Mouse (Mus musculus): ENCODE measurements around the gene Lpp.

The Lpp gene

DNA sequence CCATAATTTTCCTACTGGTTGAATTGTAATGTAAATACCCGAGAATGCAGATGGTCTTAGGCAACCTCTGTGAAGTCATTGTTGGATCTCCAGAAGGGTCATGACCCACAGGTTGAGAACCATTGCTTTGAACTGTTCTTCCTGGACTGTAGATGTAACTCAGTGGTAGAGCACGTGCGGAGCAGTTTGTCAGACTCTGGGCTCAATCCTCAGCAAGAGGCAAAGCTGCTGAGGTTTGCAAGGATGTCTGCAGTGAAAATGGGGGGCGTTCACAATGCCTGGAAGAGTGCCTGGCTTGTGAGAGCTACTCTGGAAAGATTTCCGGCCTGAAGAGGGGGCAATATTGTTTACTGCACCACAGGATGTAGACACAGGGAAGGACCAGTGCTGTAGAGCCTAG lies 6.2 kb downstream of the Lpp start:
- in situ Hi-C loops (cut with MseI, MboI): no loop called here

DNA sequence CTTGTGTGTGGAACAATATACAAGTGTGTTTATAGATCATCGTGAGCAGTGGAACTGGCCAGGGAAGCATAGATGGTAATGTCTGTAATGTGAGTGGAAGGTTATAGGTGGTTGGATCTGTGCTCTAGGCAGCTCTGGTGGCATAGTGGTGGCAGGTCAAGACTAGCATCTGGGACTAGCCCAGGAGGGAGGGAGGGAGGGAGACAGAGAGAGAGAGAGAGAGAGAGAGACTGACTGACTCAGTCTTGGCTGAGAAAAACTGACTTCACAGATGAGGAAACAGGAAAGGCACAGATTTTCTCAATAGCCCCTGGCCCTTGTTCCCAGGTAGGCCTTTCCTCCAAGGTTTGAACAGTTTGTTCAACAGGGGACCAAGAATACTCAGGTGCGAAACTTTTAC lies 7.5 kb downstream of the Lpp start:
- in situ Hi-C loops (cut with MseI, MboI): no loop called here

DNA sequence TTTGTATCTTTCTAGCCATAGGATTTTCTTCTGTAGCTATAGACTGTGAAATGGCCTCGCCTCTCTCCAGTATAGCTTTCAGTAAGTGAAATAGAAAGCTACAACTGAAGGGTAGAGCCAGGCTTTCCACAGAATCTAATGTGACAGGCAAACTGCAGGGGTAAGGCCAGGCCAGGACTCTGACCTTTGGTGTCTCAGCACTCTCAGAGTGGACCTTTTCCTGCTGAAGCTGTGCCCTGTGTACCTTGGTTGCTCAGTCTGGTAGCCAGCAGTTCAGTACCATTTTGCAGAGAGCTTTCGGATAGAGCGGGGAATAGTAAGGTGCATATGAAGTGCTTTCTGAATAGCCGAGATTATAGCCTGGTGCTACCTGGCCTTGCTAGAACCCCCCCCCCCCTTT lies 9.5 kb downstream of the Lpp start:
- in situ Hi-C loops (cut with MseI, MboI): no loop called here

DNA sequence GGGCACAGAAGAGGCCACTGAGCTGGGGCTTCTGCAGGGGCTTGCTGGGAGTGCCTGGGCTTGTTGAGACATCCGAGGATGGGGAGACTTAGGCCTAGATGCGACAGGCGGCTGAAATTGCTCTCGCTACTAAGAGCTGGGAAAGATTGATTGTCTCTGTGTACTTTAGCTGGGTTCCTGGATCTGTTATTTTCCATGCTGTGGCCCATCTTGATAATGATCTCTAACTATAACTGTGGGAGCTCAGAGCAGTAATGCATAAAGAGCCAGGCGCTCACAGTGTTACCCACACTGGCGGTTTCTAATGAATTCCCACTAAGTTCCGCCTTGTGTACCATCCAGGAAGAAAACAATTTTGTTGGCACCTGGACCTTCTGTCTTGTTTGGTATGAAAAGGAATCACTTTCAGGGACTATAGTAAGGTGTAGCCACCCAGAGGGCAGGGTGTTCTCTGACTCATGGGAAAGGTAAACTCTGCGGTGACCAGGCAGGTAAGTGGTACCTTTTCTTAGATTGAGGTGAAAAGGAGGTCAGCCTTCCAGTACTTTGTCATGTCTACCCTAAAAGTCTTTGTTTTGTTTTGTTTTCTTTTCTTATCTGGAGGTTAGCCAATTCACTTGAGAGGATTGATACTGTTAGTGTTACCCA lies 10.6 kb downstream of the Lpp start:
- in situ Hi-C loops (cut with MseI, MboI): no loop called here

DNA sequence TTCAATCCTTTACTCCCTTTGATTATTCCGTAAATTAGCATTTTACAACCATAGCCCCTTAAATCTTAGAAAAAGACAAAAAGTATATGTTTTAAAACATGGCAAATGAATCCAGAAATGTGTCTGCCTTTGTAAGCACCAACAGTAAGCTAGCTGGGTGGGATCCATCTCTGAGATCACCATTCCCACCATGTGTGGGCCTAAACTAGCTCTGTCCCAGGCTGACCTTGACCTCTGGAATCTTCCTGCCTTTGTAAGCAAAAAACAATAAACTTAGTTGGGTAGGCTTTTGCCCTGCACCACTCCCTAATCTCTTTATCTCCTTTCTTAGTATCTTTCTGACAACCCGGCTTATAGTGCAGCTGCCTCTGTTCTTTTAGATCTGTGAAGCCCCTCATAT lies 13.2 kb downstream of the Lpp start:
- in situ Hi-C loops (cut with MseI, MboI): no loop called here

DNA sequence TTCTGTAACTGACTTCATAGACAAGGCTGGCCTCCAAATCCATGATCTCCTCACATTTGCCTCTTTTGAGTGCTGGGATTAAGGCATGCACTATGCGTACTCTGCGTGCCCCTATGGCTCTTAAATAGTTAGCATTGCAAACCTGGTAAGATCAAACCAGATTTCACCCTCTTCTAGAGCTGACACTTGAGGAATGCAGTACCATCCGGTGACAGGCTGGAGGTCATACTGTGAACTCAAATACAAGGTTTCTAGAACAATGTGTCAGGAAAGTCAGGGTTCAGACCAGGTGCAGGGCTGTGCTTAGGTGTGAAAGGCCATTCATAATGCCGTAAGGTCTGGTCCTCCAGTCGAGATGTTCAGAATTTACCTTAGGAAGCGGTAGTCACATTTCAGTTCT lies 18.0 kb downstream of the Lpp start:
- in situ Hi-C loops (cut with MseI, MboI): no loop called here

DNA sequence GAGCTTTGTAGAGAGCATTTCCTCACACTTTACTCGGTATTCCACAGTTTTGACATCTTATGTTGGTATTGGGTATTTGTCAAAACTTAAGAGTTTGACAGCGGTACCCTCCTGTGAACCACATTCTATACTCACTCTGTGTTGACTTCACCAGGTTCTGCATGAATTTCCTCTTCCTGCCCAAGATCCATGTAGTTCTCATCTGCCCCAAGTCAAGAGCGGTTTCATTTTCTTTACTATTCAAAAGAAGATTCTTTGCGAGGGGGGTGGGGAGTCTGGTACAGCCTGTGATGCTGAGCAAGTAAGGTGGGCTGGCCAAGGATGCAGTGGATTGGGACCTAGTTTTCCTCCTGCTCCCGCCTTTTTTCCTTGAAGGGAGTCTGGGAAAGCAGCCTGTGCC lies 18.9 kb downstream of the Lpp start:
- in situ Hi-C loops (cut with MseI, MboI): no loop called here

DNA sequence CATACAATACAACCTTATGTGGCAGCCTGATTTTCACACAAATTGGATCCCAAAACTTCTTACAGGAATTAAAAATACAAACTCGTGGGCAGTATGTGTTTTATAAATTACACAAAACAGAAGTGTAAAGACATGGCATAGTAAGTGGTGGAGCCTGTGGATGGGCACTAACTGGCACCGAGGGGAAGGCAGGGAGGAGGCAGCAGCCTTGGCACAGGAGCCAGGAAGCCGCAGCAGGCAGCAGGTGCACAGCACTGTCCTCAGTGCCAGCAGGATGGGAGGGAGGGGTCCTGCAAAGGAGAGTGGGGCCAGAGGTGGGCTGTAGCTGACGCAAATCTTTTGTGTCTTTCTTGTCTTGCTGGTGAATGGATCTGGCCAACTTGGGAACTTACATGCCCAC lies 19.8 kb downstream of the Lpp start:
- in situ Hi-C loops (cut with MseI, MboI): no loop called here

DNA sequence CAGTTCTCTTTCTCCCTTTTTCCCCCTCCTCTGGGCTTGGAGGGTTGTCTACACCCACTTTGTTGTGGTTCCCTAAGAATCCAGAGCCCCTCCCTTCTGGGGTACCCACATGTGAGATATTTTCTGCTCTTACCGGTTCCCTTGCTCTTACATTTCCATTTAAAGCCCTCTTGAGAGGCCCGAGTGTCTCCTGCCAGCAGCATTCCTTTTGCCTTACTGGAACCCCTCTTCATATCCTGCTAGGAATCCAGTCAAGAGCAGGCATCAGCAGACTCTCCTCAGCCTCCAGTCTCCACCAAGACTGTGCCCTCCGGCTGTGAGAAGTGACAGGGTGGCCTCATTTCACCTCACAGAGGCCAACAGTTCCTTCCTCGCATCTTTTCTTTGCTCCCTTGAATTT lies 24.7 kb downstream of the Lpp start:
- in situ Hi-C loops (cut with MseI, MboI): no loop called here

DNA sequence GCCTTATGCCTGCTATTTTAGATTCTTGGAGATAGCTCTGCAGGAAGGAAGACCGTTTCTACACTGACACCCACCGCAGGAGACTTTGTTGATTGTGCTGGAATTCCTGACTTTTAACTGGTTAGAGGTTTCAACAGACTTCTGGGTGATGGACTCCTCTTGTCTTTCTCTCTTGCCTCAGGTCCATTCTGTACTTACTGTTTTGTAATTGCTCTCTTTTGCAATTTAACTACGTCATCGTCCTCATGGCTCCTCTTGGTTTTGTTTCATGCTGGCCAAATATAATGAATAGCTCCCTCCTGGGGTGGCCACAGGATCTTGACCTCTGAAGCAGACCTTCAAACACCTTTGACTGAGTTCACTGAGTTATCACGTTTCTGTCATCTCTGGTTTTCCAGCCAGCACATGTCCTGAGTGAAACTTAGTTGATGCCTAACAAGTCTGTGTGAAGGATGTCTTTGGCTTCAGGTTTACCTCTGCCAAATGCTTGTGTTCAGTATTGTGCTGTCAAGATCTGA lies 27.4 kb downstream of the Lpp start:
- in situ Hi-C loops (cut with MseI, MboI): no loop called here

DNA sequence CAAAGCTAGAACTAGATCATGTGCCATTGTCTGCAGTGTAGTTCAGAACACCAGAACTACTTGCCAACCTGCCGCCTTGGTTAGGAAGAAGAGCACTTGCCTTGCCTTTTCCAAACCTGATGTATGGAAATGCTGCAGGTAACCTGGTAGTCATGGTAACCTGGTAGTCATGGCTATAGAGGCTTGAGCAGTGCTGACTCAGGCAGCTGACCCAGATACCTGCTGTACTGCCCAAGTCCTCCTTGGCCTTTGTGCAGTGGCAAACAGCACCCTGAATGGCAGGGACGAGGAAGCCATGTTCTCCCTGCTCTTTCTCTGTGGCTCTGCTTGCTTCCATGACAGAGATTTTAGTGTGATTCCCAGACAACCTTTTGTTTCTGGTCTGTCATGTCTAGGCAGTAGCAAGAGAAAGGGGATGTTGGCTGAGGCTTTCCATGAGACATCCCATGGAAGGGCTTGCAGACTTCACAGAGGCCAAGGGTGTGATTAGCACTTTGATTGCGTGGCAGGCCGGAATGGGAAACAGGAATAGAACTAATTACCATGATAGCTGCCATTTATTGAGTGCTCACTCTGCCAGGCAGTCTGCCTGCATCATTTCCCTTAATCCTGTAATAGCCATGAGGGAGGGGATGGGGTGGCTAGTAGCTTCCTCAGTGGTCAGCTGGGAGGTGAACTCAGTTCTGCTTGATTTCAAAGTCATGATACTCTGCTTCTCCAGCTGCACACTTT lies 28.5 kb downstream of the Lpp start:
- in situ Hi-C loops (cut with MseI, MboI): no loop called here

DNA sequence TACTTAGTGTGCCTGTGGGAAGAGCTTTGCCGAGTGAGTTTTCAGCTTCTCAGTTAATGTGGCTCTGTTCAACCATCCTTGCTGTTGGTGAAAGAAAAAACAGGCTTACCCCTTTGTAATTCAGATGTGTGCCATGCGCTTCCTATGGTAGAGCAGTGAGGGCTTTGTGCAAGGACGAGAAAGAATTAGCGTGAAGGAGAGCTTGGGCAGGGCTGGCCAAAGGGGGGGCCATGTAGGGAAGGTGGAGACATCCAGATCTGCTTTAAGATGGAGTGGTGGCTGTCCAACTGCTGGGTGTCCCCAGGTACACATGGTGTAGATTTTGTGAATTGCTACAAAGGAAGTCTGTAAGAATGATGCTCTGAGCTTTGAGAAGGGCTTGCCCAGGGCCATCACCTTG lies 29.9 kb downstream of the Lpp start:
- in situ Hi-C loops (cut with MseI, MboI): no loop called here

DNA sequence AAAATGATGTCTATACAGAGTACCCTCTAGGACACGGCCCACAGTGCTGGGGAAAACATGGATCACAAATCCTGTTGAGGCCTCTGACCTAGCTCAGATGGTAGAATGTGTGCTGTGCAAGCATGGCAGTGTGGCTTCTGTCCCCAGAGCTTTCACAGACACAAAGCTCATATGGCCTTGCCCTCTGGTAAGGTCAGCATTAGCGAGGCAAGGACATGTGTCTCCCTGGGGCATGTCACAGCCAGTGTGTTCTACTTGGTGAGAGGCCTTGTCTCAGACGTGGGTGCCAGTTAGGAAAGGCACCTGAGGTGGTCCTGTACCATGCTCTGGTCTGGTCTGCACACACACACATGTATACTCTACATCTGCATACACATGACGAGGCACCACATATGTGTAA lies 30.4 kb downstream of the Lpp start:
- in situ Hi-C loops (cut with MseI, MboI): no loop called here

DNA sequence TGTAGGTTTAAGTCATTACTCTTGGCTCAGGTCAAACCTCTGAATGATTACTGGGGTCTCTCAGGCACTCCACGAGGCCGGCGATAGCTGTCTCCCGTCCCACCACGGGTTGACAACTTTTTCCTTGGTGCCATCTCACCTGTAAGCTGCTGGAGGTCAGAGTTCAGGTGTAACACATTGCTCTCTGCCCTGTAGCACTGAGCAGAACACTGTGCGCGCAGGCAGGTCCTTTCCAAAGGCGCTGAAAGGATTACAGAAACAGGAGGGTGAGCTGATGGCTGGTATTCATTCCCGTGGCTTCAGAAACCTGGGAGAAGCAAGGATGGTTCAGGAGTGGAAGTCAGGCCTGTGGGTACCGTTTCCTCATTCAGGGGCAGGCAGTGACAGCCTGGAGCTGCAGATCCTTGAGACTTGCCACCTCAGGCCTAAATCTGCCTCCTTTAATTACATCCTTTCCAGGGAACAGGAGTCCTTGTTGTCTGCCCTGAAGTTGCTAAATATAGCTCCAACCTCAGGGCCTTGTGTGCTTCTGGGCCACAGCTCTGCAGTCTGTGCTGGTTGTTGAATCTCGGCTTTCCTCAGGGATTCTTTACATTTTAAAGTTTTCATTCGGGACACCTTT lies 31.2 kb downstream of the Lpp start:
- in situ Hi-C loops (cut with MseI, MboI): no loop called here

DNA sequence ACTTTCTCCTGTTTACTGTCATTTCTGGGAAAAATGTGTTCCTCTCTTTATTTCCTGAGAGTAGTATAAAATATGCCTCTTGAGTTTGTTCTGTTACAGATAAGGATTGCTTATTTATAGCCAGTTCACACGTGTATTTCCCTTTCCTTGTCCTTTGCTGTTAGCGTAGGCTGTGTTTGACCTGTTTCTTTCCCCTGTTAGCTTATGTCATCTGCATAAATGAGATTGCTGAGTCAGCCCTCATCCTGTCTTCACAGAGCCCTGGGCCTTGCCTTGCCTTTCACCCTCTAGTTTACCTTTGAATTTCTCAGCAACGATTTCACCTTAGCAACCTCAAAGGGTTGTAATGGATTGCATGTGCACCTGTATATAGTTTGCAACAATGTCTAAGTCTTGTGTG lies 32.5 kb downstream of the Lpp start:
- in situ Hi-C loops (cut with MseI, MboI): no loop called here

DNA sequence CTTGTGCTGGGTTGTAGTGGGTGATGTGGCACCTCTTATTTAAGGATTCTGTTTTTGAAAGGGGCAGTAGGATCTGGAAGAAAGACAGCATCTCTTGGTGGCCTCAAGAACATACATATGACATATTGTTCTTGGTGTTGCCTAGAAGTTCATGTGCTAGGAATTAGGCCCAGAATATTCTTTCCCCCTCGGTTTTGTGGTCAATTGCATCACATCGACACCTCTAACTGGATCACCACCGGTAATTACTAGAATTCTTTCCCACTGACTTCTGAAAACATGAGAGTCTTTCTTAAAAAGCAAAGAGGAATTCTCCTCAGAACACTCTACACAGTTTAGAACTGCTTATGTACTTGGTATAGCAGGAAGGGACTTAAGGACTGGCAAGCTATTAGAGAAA lies 34.3 kb downstream of the Lpp start:
- in situ Hi-C loops (cut with MseI, MboI): no loop called here

DNA sequence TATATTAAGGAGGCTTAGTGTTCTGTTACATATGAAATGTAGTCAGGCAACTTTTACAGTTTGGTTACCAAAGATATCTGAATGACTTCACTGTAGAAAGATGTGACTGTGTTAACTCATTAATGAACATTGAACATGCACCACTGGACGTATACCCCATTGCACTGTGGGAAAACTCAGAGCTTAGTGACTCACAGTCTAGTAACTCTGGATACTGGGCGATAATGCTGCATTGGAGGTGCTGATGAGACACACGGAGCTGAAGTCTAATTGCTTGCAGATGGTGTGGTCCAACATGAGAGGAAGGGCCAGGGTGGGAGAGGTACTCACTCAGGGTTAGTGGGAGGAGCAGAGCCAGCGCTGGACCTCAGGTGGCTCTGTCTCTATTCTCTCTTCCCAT lies 34.7 kb downstream of the Lpp start:
- in situ Hi-C loops (cut with MseI, MboI): no loop called here

DNA sequence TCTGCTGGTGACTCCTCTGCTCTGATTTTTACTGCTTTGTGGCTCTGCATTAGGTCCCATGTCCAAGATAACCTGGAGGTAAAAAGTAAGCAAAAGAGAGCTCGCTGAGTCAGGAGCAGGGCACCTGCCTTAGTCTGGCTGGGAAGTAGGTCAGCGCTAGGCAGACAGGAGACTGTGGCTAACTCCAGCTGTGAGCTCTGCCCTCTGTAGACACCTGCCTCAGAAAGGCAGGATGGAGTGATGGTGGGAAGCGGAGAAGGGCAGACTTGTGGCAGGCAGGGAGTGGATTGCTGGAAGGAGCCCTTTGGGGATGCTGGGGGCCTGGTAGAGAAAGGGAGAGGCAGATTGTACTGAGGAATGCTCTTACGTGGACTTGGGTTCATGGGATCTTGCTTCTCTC lies 35.4 kb downstream of the Lpp start:
- in situ Hi-C loops (cut with MseI, MboI): no loop called here

DNA sequence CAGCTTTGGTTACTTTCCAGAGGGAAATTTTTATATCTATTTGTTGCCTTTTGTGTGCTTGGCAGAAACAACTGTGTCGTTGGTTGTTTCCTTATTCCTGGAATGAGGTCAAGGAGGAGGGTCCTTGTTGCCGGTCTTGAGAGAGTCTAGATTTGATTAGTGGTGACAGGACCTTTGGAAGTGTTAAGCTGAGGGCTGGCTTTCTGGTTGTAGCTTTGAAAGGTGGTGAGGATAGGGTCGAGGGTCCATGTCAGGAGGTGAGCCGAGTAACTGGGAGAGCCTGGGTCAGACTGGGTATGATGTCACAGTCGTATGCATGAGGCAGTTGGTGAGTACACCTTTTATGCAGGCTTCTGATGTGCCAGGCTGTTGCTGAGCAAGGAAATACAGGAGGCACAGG lies 36.4 kb downstream of the Lpp start:
- in situ Hi-C loops (cut with MseI, MboI): no loop called here

DNA sequence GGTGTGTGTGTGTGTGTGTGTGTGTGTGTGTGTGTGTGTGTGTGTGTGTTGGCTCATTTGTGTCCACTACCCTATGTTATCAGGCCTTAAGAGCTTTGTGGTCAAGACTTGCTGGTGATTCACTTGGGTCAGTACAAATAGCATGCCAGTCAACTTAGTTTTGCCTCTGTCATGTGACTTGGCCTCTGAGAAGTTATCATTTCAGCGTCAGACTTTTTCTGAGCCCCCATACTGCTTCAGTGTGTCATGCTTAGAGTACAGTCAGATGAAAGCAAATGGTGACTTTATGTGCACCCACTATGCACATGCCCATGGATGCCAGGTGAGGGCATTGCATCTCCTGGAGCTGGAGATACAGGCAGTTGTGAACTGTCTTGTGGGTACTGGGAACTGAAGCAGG lies 38.5 kb downstream of the Lpp start:
- in situ Hi-C loops (cut with MseI, MboI): no loop called here

DNA sequence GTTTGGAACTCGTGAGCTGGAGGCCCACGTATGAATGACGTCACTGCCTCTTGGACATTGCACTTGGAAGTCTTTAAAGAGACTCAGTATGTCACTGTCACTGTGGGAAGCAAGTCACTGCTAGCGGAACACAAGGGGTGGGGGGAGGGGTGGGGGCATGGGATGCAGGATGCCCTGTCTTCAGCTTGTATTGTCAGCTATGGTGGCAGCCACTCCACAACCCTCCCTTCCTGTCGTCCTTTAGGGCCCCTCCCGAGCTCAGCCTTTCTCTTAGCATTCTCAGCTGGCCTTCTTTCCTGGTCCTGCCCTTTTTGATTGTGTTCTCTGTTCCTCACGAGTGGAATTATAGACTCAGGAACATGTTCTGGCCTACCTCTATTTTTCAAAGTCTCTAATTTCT lies 40.3 kb downstream of the Lpp start:
- in situ Hi-C loops (cut with MseI, MboI): no loop called here

DNA sequence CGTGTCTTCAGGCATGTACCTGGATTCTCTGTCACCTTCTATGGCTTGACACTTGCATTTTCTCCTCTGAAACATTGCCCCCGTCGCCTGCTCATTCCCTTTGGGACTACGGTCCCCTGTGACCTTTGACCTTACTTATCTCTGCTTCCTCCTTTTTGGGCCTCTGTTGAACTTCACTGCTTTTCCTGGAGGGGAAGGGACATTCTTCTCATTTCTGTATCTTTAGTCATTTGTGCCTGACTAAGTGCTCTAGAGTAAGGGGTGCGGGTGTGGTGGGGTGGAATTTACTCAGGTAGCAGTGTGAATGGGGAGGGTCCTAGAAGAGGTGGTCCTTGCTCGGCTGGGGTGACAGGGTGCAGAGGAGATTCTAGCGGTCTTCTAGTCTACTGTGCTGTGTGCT lies 40.7 kb downstream of the Lpp start:
- in situ Hi-C loops (cut with MseI, MboI): no loop called here

DNA sequence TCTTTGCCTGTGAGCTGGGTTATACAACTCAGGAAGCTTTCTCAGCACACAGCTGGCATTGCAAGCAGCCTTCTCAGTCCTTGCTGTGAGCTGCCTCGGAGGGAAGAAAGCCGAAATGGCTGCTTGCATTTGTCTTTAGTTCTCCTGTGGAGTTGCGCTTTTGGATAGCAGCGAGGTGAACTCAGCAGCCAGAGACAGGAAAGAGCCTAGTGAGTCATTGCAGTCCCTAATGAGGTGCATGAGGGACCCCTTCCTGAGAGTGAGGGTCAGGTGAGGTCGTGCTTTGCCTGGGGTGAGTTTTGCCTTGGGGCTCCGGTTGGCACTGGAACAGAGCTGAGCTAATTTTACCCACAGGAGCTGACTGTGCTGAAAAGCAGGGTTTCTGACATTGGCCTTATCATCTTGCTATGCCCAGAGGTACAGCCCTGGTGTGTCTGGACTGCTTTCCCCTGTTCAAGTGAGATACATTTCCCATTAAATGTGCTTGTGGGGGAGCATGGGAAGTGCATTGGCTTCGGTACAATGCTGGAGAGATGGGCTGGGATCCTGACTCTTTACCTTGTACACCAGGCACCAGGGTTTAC lies 41.3 kb downstream of the Lpp start:
- in situ Hi-C loops (cut with MseI, MboI): no loop called here

All from mouse trophoblast stem cell (cell line).